ENCODE assay signal across 11 mouse cellular contexts in the genomic region with DNA sequence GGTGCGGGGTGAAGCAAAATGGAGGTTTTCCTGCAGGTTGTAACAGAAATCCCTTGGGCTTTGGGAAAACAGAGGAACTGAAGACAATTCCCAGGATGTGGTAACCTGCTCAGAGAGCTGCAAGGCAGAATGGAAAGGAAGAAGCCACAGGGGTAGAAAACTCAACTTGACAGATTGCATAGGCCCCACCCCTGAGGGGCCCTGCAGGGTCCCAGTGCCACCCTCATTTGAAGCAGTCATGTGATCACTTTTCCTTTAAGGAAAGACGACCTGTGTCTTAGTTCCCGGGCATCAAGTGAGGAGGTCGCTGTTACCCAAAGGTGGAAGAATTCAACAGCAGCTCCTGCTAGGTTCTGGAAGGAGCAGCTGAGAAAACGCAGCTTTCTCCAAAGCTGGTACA. TPM values are rescaled to one million over a fixed set of nuclear protein-coding genes. Genes with fewer than 3 reads are reported as not detected.
DNase-seq lines count a peak whose midpoint lies in the region; ATAC-seq and TF ChIP-seq lines count a peak whose summit lies in the region.
"Had no signal": no experiment of that assay in that cellular context is flagged by ENCODE, and none has a peak within 500 bp of the region (broad histone marks: within the 10 kb centered on the region; RNA-seq: fewer than 3 reads in every experiment).

No protein-coding gene starts in this region.

- no peak for ATAC-seq in forebrain, embryonic 16.5 days
- ATAC-seq in liver, embryonic 16.5 days (ENCODE audit: low read depth): no peak
- ATAC-seq in stomach, embryonic 14.5 days (ENCODE audit: insufficient number of reproducible peaks, insufficient read depth, low FRiP score, low read depth): no peak

- peak overlapping the region; percentile 36 for H3K4me2 ChIP-seq in forebrain, embryonic 16.5 days (ENCODE audit: low read length)
- H3K4me2 ChIP-seq in liver, embryonic 16.5 days (ENCODE audit: low read depth, low read length): peak overlapping the region; percentile 39
- peak overlapping the region; percentile 25; the same call in 1 of the 2 replicates for H3K4me2 ChIP-seq in stomach, embryonic 14.5 days (replicated peaks; ENCODE audit: low read depth, low read length)

- TF ChIP-seq CTCF in left cerebral cortex, adult 2 months (IDR thresholded peaks at IDR 0.05): no peak

- H3K9ac ChIP-seq in forebrain, embryonic 16.5 days (replicated peaks; ENCODE audit: low read depth, low read length): peak overlapping the region; percentile 51
- H3K9ac ChIP-seq in liver, embryonic 16.5 days (ENCODE audit: low read depth, low read length): peak overlapping the region; percentile 13; the same call in 1 of the 2 replicates
- no peak overlapping the region for H3K9ac ChIP-seq in stomach, embryonic 14.5 days (replicated peaks; ENCODE audit: low read depth, low read length)

- H3K4me3 ChIP-seq in left cerebral cortex, adult 2 months: no peak overlapping the region
- H3K4me3 ChIP-seq in forebrain, embryonic 16.5 days (replicated peaks; ENCODE audit: low read length): peak overlapping the region; percentile 8; the same call in 1 of the 2 replicates
- peak overlapping the region; percentile 50 for H3K4me3 ChIP-seq in liver, embryonic 16.5 days (ENCODE audit: low read depth, low read length)
- no peak overlapping the region for H3K4me3 ChIP-seq in stomach, embryonic 14.5 days (ENCODE audit: low read depth, low read length)

- intact Hi-C loops in left cerebral cortex, adult 2 months (cut with DNase I): no loop called here

- H3K36me3 ChIP-seq in forebrain, embryonic 16.5 days (ENCODE audit: control insufficient read depth, insufficient read depth): no peaks in the 10 kb centered on the region
- no peaks in the 10 kb centered on the region for H3K36me3 ChIP-seq in liver, embryonic 16.5 days (ENCODE audit: control insufficient read depth, insufficient read depth)
- H3K36me3 ChIP-seq in stomach, embryonic 14.5 days (ENCODE audit: control insufficient read depth, insufficient read depth, low read length): no peaks in the 10 kb centered on the region

- H3K9me3 ChIP-seq in forebrain, embryonic 16.5 days (ENCODE audit: control insufficient read depth, low read length): no peaks in the 10 kb centered on the region
- H3K9me3 ChIP-seq in liver, embryonic 16.5 days (replicated peaks; ENCODE audit: control insufficient read depth, low read length): no peaks in the 10 kb centered on the region
- H3K9me3 ChIP-seq in stomach, embryonic 14.5 days (ENCODE audit: control insufficient read depth, low read depth, low read length): no peaks in the 10 kb centered on the region

- DNase-seq in left cerebral cortex, adult 2 months (ENCODE audit: extremely low spot score in 1 of 2, low spot score in 2 of 2): no peak
- no peak for DNase-seq in left cerebral cortex, adult 9 months (ENCODE audit: low spot score in 2 of 2)
- DNase-seq in spleen, adult 12 weeks (ENCODE audit: low spot score): no peak
- no peak for DNase-seq in thymus, postnatal 0 days (ENCODE audit: low spot score)
- no peak for DNase-seq in frontal cortex, postnatal 10 days (ENCODE audit: low spot score in 2 of 2)
- DNase-seq: heart, adult 18-20 months; lung, postnatal 14 days; thymus, postnatal 25 days had no signal

- whole genome bisulfite sequencing in forebrain, embryonic 16.5 days: 7% methylated on average over 5 of the region's 5 CpGs
- WGBS in liver, embryonic 16.5 days (ENCODE audit: insufficient replicate concordance): 20% methylated on average over 5 of the region's 5 CpGs
- 14% methylated on average over 5 of the region's 5 CpGs for WGBS in stomach, embryonic 14.5 days

- peak overlapping the region; percentile 74; the same call in 1 of the 2 replicates for H3K27ac ChIP-seq in left cerebral cortex, adult 2 months
- H3K27ac ChIP-seq in forebrain, embryonic 16.5 days (ENCODE audit: low read length): peak overlapping the region; percentile 93
- peak overlapping the region; percentile 65; the same call in 1 of the 2 replicates for H3K27ac ChIP-seq in liver, embryonic 16.5 days (ENCODE audit: low read length)
- H3K27ac ChIP-seq in stomach, embryonic 14.5 days (ENCODE audit: low read length): peak overlapping the region; percentile 64; the same call in 1 of the 2 replicates

- no peaks in the 10 kb centered on the region for H3K27me3 ChIP-seq in forebrain, embryonic 16.5 days (replicated peaks; ENCODE audit: control insufficient read depth, insufficient read depth, low read length)
- peaks cover 19% of the 10 kb centered on the region for H3K27me3 ChIP-seq in liver, embryonic 16.5 days (ENCODE audit: control insufficient read depth, insufficient read depth, low read depth, low read length)
- peaks cover 6% of the 10 kb centered on the region; the same call in 1 of the 2 replicates for H3K27me3 ChIP-seq in stomach, embryonic 14.5 days (ENCODE audit: control insufficient read depth, insufficient read depth, low read length)

- peaks cover 83% of the 10 kb centered on the region for H3K4me1 ChIP-seq in forebrain, embryonic 16.5 days (replicated peaks; ENCODE audit: control insufficient read depth, insufficient read depth, low read length)
- peaks cover 3% of the 10 kb centered on the region; the same call in 1 of the 2 replicates for H3K4me1 ChIP-seq in liver, embryonic 16.5 days (ENCODE audit: control insufficient read depth, low read depth, low read length)
- H3K4me1 ChIP-seq in stomach, embryonic 14.5 days (ENCODE audit: control insufficient read depth, insufficient read depth, low read length): peaks cover 28% of the 10 kb centered on the region

RNA-seq across cellular contexts. Expression of a gene that starts 1.0 kb away (rescaled TPM):
- 1 to 10 TPM in 1 of 2 experiments, under 1 TPM in 1; 0.70 to 1.3 TPM for total RNA-seq in left cerebral cortex, adult 2 months (2021)
- 8.6 and 12.6 TPM in 2 replicates for polyA plus RNA-seq in forebrain, embryonic 16.5 days (2015; fragmentation: Nextera tagmentation; extraction: Ambion mirVana)
- 32.7 and 43.8 TPM in 2 replicates for polyA plus RNA-seq in liver, embryonic 16.5 days (2015; fragmentation: Nextera tagmentation; extraction: Ambion mirVana)
- 13.4 and 14.2 TPM in 2 replicates for polyA plus RNA-seq in stomach, embryonic 14.5 days (2014; fragmentation: Nextera tagmentation; extraction: Ambion mirVana)
- 2.8 TPM in 2 replicates for polyA plus RNA-seq in thymus, postnatal 0 days (2015; fragmentation: Nextera tagmentation; extraction: Ambion mirVana)

RNA-seq across cellular contexts. Expression of a gene that starts 37.7 kb away (rescaled TPM):
- 100 to 1,000 TPM; 127 to 157 TPM for total RNA-seq in left cerebral cortex, adult 2 months (2021)
- polyA plus RNA-seq in forebrain, embryonic 16.5 days (2015; fragmentation: Nextera tagmentation; extraction: Ambion mirVana): 257 and 284 TPM in 2 replicates
- 0.17 TPM in 1 of 2 replicates, not detected in the other for polyA plus RNA-seq in liver, embryonic 16.5 days (2015; fragmentation: Nextera tagmentation; extraction: Ambion mirVana)
- 2.1 and 3.0 TPM in 2 replicates for polyA plus RNA-seq in stomach, embryonic 14.5 days (2014; fragmentation: Nextera tagmentation; extraction: Ambion mirVana)
- polyA plus RNA-seq in thymus, postnatal 0 days (2015; fragmentation: Nextera tagmentation; extraction: Ambion mirVana): 0.26 TPM in 2 replicates

Comparison
In these comparisons a context has a peak if more than half of its experiments do, and no peak if none do; other contexts are left out.
1. H3K4me3 ChIP-seq: peak in forebrain, embryonic 16.5 days (single experiment) and liver, embryonic 16.5 days (single experiment); none in left cerebral cortex, adult 2 months (single experiment) and stomach, embryonic 14.5 days (single experiment).
2. RNA of a gene that starts 37.7 kb away (polyA plus RNA-seq): 257 to 284 TPM in forebrain, embryonic 16.5 days; 2.1 to 3.0 TPM in stomach, embryonic 14.5 days, 0.26 TPM in thymus, postnatal 0 days and 0.17 TPM in liver, embryonic 16.5 days; every median in the first group is over 10 times any median in the second.
3. Peak in every context shown above with its lines, with median percentiles within 50 percentile points of each other: H3K27ac ChIP-seq and H3K4me2 ChIP-seq.